Mouse (Mus musculus): ENCODE results near the gene Gm3238. TPM values are rescaled to one million over a fixed set of nuclear protein-coding genes. Genes with fewer than 3 reads are reported as not detected.

Gm3238 gene
- polyA plus RNA-seq, 1 experiment from 2014 or later, result not detected

DNA sequence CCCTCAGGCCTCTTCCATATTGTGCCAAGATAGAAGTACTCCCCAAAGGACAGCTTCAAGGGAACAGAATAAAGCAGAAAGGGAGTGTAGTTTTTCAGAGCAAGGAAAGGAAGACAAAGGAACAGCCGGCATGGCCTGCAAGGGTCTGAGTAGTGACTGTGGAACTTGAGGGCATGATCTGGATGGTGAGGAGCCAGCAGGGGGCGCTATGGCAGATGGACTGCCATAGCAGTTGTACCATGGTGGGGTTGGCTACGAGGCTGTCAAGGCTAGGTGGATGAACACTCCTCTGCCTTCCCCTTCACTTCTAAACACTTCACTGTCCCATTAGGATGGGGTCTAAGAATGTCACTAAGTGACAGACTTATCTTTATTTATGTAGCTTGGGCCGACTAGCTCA lies 41.9 kb downstream of the Gm3238 start:
- 56% methylated on average over 4 of the region's 4 CpGs for WGBS
- Histone ChIP-seq H3K4me1 (ENCODE audit: control insufficient read depth, insufficient read depth, low read length) (no peaks in the 10 kb centered on the region), H3K27ac (ENCODE audit: low read depth, low read length) (no peak overlapping the region), H3K4me2 (ENCODE audit: low read depth) (no peak overlapping the region), H3K27me3 (ENCODE audit: control insufficient read depth, insufficient read depth, low read length) (no peaks in the 10 kb centered on the region), H3K9me3 (ENCODE audit: control insufficient read depth, low read length) (no peaks in the 10 kb centered on the region), H3K4me3 (ENCODE audit: low read depth, low read length) (no peak overlapping the region), H3K36me3 (ENCODE audit: control insufficient read depth, insufficient read depth, low read length) (no peaks in the 10 kb centered on the region), H3K9ac (ENCODE audit: low read length) (no peak overlapping the region)
- DNase-seq (ENCODE audit: low spot score) (no peak), ATAC-seq (ENCODE audit: insufficient read depth, low FRiP score, low TSS enrichment) (no peak)

DNA sequence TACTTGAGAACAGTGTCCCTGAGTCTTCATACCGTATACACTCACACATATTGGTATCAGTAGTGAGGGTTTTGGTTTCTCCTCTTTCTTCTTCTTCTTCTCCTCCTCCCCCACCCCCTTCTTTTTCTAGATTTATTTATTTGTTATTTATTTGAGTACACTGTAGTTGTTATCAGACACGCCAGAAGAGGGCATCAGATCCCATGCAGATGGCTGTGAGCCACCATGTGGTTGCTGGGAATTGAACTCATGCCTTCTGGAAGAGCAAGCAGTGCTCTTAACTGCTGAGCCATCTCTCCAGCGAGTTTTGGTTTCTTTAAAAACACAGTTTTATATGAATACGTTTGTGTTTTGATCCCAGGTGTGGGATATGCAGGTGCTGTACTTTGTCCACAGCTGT lies 42.8 kb downstream of the Gm3238 start:
- Histone ChIP-seq H3K27ac (ENCODE audit: low read depth, low read length) (no peak overlapping the region), H3K9ac (ENCODE audit: low read length) (no peak overlapping the region), H3K36me3 (ENCODE audit: control insufficient read depth, insufficient read depth, low read length) (no peaks in the 10 kb centered on the region), H3K27me3 (ENCODE audit: control insufficient read depth, insufficient read depth, low read length) (no peaks in the 10 kb centered on the region), H3K4me2 (ENCODE audit: low read depth) (no peak overlapping the region), H3K4me3 (ENCODE audit: low read depth, low read length) (no peak overlapping the region), H3K9me3 (ENCODE audit: control insufficient read depth, low read length) (no peaks in the 10 kb centered on the region), H3K4me1 (ENCODE audit: control insufficient read depth, insufficient read depth, low read length) (no peaks in the 10 kb centered on the region)
- WGBS, result 59% methylated on average over 4 of the region's 4 CpGs
- no peak for DNase-seq (ENCODE audit: low spot score)
- no peak for ATAC-seq (ENCODE audit: insufficient read depth, low FRiP score, low TSS enrichment)

- Histone ChIP-seq H3K9me3 (ENCODE audit: control insufficient read depth, low read length) (no peaks in the 10 kb centered on the region), H3K4me2 (ENCODE audit: low read depth) (no peak within 1 kb of the TSS), H3K4me3 (ENCODE audit: low read depth, low read length) (no peak within 1 kb of the TSS), H3K9ac (ENCODE audit: low read length) (no peak within 1 kb of the TSS), H3K4me1 (ENCODE audit: control insufficient read depth, insufficient read depth, low read length) (no peaks in the 10 kb centered on the region), H3K27me3 (ENCODE audit: control insufficient read depth, insufficient read depth, low read length) (no peaks in the 10 kb centered on the region), H3K27ac (ENCODE audit: low read depth, low read length) (no peak within 1 kb of the TSS), H3K36me3 (ENCODE audit: control insufficient read depth, insufficient read depth, low read length) (no peaks in the 10 kb centered on the region)
- ATAC-seq (ENCODE audit: insufficient read depth, low FRiP score, low TSS enrichment), result no peak
- no peak for DNase-seq (ENCODE audit: low spot score)
- 55% methylated on average over 3 of the region's 3 CpGs for WGBS
Observed at GRCm38 (mm10) chr10:77726186-77726585, 44.9 kb downstream of the Gm3238 start, which contains the start of gene Gm10100. Gene Gm10100 (plus strand): TSS chr10:77726486.

- Histone ChIP-seq H3K4me3 (ENCODE audit: low read depth, low read length) (no peak overlapping the region), H3K4me1 (ENCODE audit: control insufficient read depth, insufficient read depth, low read length) (no peaks in the 10 kb centered on the region), H3K27ac (ENCODE audit: low read depth, low read length) (no peak overlapping the region), H3K9me3 (ENCODE audit: control insufficient read depth, low read length) (no peaks in the 10 kb centered on the region), H3K27me3 (ENCODE audit: control insufficient read depth, insufficient read depth, low read length) (no peaks in the 10 kb centered on the region), H3K4me2 (ENCODE audit: low read depth) (no peak overlapping the region), H3K9ac (ENCODE audit: low read length) (no peak overlapping the region), H3K36me3 (ENCODE audit: control insufficient read depth, insufficient read depth, low read length) (no peaks in the 10 kb centered on the region)
- ATAC-seq (ENCODE audit: insufficient read depth, low FRiP score, low TSS enrichment), result no peak
- no peak for DNase-seq (ENCODE audit: low spot score)
- WGBS, result 70% methylated on average over 8 of the region's 8 CpGs
Observed at GRCm38 (mm10) chr10:77724855-77725254, 46.3 kb downstream of the Gm3238 start.

Other genes starting within 250 kb of the Gm3238 start
- 1.5 TPM in 2 replicates for gene Itgb2, start 241.1 kb downstream of the Gm3238 start, polyA plus RNA-seq (2014; fragmentation: Nextera tagmentation; extraction: Ambion mirVana)
- gene Pttg1ip, start 189.6 kb downstream of the Gm3238 start, polyA plus RNA-seq (2014; fragmentation: Nextera tagmentation; extraction: Ambion mirVana), result 71.4 and 72.1 TPM in 2 replicates
- 334 and 346 TPM in 2 replicates for gene Sumo3, start 165.2 kb downstream of the Gm3238 start, polyA plus RNA-seq (2014; fragmentation: Nextera tagmentation; extraction: Ambion mirVana)
- gene Gm49325, start 165.1 kb downstream of the Gm3238 start, polyA plus RNA-seq (2014; fragmentation: Nextera tagmentation; extraction: Ambion mirVana), result 1.4 and 4.8 TPM in 2 replicates
- 65.9 and 66.0 TPM in 2 replicates for gene Ube2g2, start 149.1 kb downstream of the Gm3238 start, polyA plus RNA-seq (2014; fragmentation: Nextera tagmentation; extraction: Ambion mirVana)
- 0.92 and 1.0 TPM in 2 replicates for gene Tspear, start 84.8 kb downstream of the Gm3238 start, polyA plus RNA-seq (2014; fragmentation: Nextera tagmentation; extraction: Ambion mirVana)
- gene Gm19402, start 80.6 kb downstream of the Gm3238 start, polyA plus RNA-seq (2014; fragmentation: Nextera tagmentation; extraction: Ambion mirVana), result not detected in 2 replicates
- not detected in 2 replicates for gene Gm9508, start 74.1 kb downstream of the Gm3238 start, polyA plus RNA-seq (2014; fragmentation: Nextera tagmentation; extraction: Ambion mirVana)
- gene Gm10272, start 64.7 kb downstream of the Gm3238 start, polyA plus RNA-seq (2014; fragmentation: Nextera tagmentation; extraction: Ambion mirVana), result not detected in 2 replicates
- not detected in 2 replicates for gene Gm10024, start 59.9 kb downstream of the Gm3238 start, polyA plus RNA-seq (2014; fragmentation: Nextera tagmentation; extraction: Ambion mirVana)
- gene Gm10142, start 55.5 kb downstream of the Gm3238 start, polyA plus RNA-seq (2014; fragmentation: Nextera tagmentation; extraction: Ambion mirVana), result not detected in 2 replicates
- not detected in 2 replicates for gene Krtap12-1, start 50.7 kb downstream of the Gm3238 start, polyA plus RNA-seq (2014; fragmentation: Nextera tagmentation; extraction: Ambion mirVana)
- not detected in 2 replicates for gene Gm10100, start 44.8 kb downstream of the Gm3238 start, polyA plus RNA-seq (2014; fragmentation: Nextera tagmentation; extraction: Ambion mirVana)
- not detected in 2 replicates for gene Gm18596, start 28.7 kb downstream of the Gm3238 start, polyA plus RNA-seq (2014; fragmentation: Nextera tagmentation; extraction: Ambion mirVana)
- gene Gm9736, start 20.0 kb downstream of the Gm3238 start, polyA plus RNA-seq (2014; fragmentation: Nextera tagmentation; extraction: Ambion mirVana), result not detected in 2 replicates
- not detected in 2 replicates for gene Gm3233, start 11.6 kb downstream of the Gm3238 start, polyA plus RNA-seq (2014; fragmentation: Nextera tagmentation; extraction: Ambion mirVana)
- not detected in 2 replicates for gene Gm7138, start 5.6 kb upstream of the Gm3238 start, polyA plus RNA-seq (2014; fragmentation: Nextera tagmentation; extraction: Ambion mirVana)
- not detected in 2 replicates for gene Gm3250, start 11.2 kb upstream of the Gm3238 start, polyA plus RNA-seq (2014; fragmentation: Nextera tagmentation; extraction: Ambion mirVana)
- gene Gm7137, start 16.9 kb upstream of the Gm3238 start, polyA plus RNA-seq (2014; fragmentation: Nextera tagmentation; extraction: Ambion mirVana), result not detected in 2 replicates
- gene Gm9639, start 23.8 kb upstream of the Gm3238 start, polyA plus RNA-seq (2014; fragmentation: Nextera tagmentation; extraction: Ambion mirVana), result not detected in 2 replicates
- gene Gm19668, start 27.8 kb upstream of the Gm3238 start, polyA plus RNA-seq (2014; fragmentation: Nextera tagmentation; extraction: Ambion mirVana), result not detected in 2 replicates
- not detected in 2 replicates for gene Gm9507, start 40.5 kb upstream of the Gm3238 start, polyA plus RNA-seq (2014; fragmentation: Nextera tagmentation; extraction: Ambion mirVana)
- not detected in 2 replicates for gene Gm2696, start 43.4 kb upstream of the Gm3238 start, polyA plus RNA-seq (2014; fragmentation: Nextera tagmentation; extraction: Ambion mirVana)
- gene Krtap10-4, start 55.8 kb upstream of the Gm3238 start, polyA plus RNA-seq (2014; fragmentation: Nextera tagmentation; extraction: Ambion mirVana), result not detected in 2 replicates
- not detected in 2 replicates for gene Krtap10-10, start 64.6 kb upstream of the Gm3238 start, polyA plus RNA-seq (2014; fragmentation: Nextera tagmentation; extraction: Ambion mirVana)
- gene Gm36176, start 75.5 kb upstream of the Gm3238 start, polyA plus RNA-seq (2014; fragmentation: Nextera tagmentation; extraction: Ambion mirVana), result not detected in 2 replicates
- not detected in 2 replicates for gene Gm10318, start 81.5 kb upstream of the Gm3238 start, polyA plus RNA-seq (2014; fragmentation: Nextera tagmentation; extraction: Ambion mirVana)
- not detected in 2 replicates for gene Gm3285, start 90.7 kb upstream of the Gm3238 start, polyA plus RNA-seq (2014; fragmentation: Nextera tagmentation; extraction: Ambion mirVana)
- 4.3 and 4.8 TPM in 2 replicates for gene Lrrc3, start 131.2 kb upstream of the Gm3238 start, polyA plus RNA-seq (2014; fragmentation: Nextera tagmentation; extraction: Ambion mirVana)
- 0.58 and 1.4 TPM in 2 replicates for gene Trpm2, start 199.2 kb upstream of the Gm3238 start, polyA plus RNA-seq (2014; fragmentation: Nextera tagmentation; extraction: Ambion mirVana)
- gene 1810043G02Rik, start 207.2 kb upstream of the Gm3238 start, polyA plus RNA-seq (2014; fragmentation: Nextera tagmentation; extraction: Ambion mirVana), result 35.9 and 42.5 TPM in 2 replicates
- gene Pfkl, start 238.8 kb upstream of the Gm3238 start, polyA plus RNA-seq (2014; fragmentation: Nextera tagmentation; extraction: Ambion mirVana), result 125 and 127 TPM in 2 replicates

All from neural tube, embryonic 11.5 days (tissue).